Mouse (Mus musculus) brain, embryonic 14.5 days (tissue): ENCODE measurements around the gene Psmb2.

Experiments
- CTCF ChIP-seq: fragments of 200-500 bp; IDR thresholded peaks from 2 replicates; pipeline ENCODE4 v1.5.1; 2012; ENCODE audit warnings: inconsistent platforms, mild to moderate bottlenecking, moderate library complexity, borderline replicate concordance; ENCODE audit not compliant: insufficient read depth, insufficient read length; ENCODE audit errors: extremely low read depth
- POLR2A ChIP-seq: fragments of 200-500 bp; IDR thresholded peaks from 2 replicates; pipeline ENCODE4 v1.6.1; 2012; ENCODE audit warnings: mild to moderate bottlenecking, inconsistent platforms, borderline replicate concordance; ENCODE audit not compliant: poor library complexity, insufficient read depth, insufficient read length, severe bottlenecking; ENCODE audit errors: extremely low read depth

GRCm38 (mm10) chr4:126653148-126653547 is 24.3 kb upstream of the Psmb2 start:
- no peak for TF ChIP-seq POLR2A
- TF ChIP-seq CTCF, result no peak
